Mouse (Mus musculus): ENCODE results near the gene Armc12.

DNA sequence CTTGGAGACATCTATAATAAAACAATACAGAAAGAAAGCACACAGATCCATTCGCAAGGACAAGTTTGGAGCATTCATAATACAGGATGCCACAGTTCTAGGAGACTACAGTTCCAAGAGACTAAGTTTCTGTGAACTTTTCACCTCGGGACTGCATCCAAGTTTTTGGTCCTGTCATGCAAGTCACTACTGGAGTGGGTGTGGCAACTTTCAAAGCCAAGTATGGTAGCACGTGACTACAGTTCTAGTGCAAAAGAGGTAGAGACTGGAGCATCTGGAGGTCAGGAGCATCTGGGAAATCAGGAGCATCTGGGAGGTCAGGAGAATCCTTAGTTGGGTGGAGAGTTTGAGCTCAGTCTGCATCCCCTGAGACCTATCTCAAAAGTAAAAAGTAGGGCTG is 41.3 kb downstream of the Armc12 start:
- TF ChIP-seq POLR2A (IDR thresholded peaks at IDR 0.05; ENCODE audit: low read depth, low read length) = no peak
- no peak for TF ChIP-seq CTCF (IDR thresholded peaks at IDR 0.05; ENCODE audit: borderline replicate concordance, insufficient read depth, low read length)
